ENCODE assay signal across 7 mouse cellular contexts in genomic region chr2:92092817-92093216, GRCm38 (mm10). TPM values are rescaled to one million over a fixed set of nuclear protein-coding genes. Genes with fewer than 3 reads are reported as not detected.
DNase-seq lines count a peak whose midpoint lies in the region; ATAC-seq and TF ChIP-seq lines count a peak whose summit lies in the region.

Gene Phf21a, plus strand, starts transcription at chr2:92093117.

- H3K36me3 ChIP-seq in CH12.LX (replicated peaks in 1 of 2; ENCODE audit: control insufficient read depth in 1 of 2, insufficient read depth in 1 of 2, low read length in 1 of 2) = no peaks in the 10 kb centered on the region
- no peaks in the 10 kb centered on the region for H3K36me3 ChIP-seq in forebrain, embryonic 11.5 days (ENCODE audit: control insufficient read depth, insufficient read depth, low read length)
- no peaks in the 10 kb centered on the region for H3K36me3 ChIP-seq in liver, postnatal 0 days (replicated peaks; ENCODE audit: insufficient read depth, low read length)

- H3K4me3 ChIP-seq in CH12.LX (replicated peaks in 1 of 3; ENCODE audit: low read depth in 2 of 3, low read length in 2 of 3, poor library complexity in 1 of 3) = no peak within 1 kb of the TSS
- no peak within 1 kb of the TSS for H3K4me3 ChIP-seq in forebrain, embryonic 11.5 days (ENCODE audit: low read depth, low read length)
- no peak within 1 kb of the TSS for H3K4me3 ChIP-seq in liver, postnatal 0 days (ENCODE audit: low read depth, low read length)

- TF ChIP-seq EP300 in CH12.LX (IDR thresholded peaks at IDR 0.05; ENCODE audit: low read length) = no peak
- no peak for TF ChIP-seq EP300 in liver, postnatal 0 days (IDR thresholded peaks at IDR 0.05; ENCODE audit: low read depth)

- peaks cover 6% of the 10 kb centered on the region for H3K27me3 ChIP-seq in CH12.LX (replicated peaks)
- no peaks in the 10 kb centered on the region for H3K27me3 ChIP-seq in forebrain, embryonic 11.5 days (ENCODE audit: control insufficient read depth, insufficient read depth, low read length)
- no peaks in the 10 kb centered on the region for H3K27me3 ChIP-seq in liver, postnatal 0 days (ENCODE audit: insufficient read depth, low read length)

- no peak for DNase-seq in CH12.LX (ENCODE audit: extremely low read depth)
- no peak for DNase-seq in forebrain, embryonic 11.5 days (ENCODE audit: low spot score)
- DNase-seq in heart, postnatal 4 days = no peak
- DNase-seq in liver, postnatal 0 days = no peak
- DNase-seq in spleen, postnatal 4 days (ENCODE audit: low spot score in 2 of 2) = no peak
- DNase-seq in urinary bladder, postnatal 4 days (ENCODE audit: low spot score in 2 of 2) = no peak

- no peak within 1 kb of the TSS for H3K9ac ChIP-seq in CH12.LX (ENCODE audit: insufficient read depth, low read depth)
- no peak within 1 kb of the TSS for H3K9ac ChIP-seq in forebrain, embryonic 11.5 days (ENCODE audit: low read length)
- H3K9ac ChIP-seq in liver, postnatal 0 days (replicated peaks) = peak within 1 kb of the TSS; percentile 67; the same call in 1 of the 2 replicates

- dilution Hi-C loops in CH12.LX (cut with MboI; ENCODE audit: extremely low pct_ligation_motif_present, extremely low pct_unique_long_range_greater_than_20kb, low sequenced_read_pairs) = no loop called here

- H3K27ac ChIP-seq in CH12.LX (ENCODE audit: insufficient read depth, low read depth) = no peak within 1 kb of the TSS
- H3K27ac ChIP-seq in forebrain, embryonic 11.5 days (ENCODE audit: low read depth, low read length) = no peak within 1 kb of the TSS
- no peak within 1 kb of the TSS for H3K27ac ChIP-seq in liver, postnatal 0 days (ENCODE audit: low read depth)

- TF ChIP-seq POLR2A in CH12.LX (IDR thresholded peaks at IDR 0.05; ENCODE audit: low read depth, low read length) = no peak

- in situ Hi-C loops in CH12.LX (cut with MboI; ENCODE audit: low pct_ligation_motif_present, low pct_unique_long_range_greater_than_20kb, low sequenced_read_pairs) = no loop called here

- H3K4me1 ChIP-seq in CH12.LX (ENCODE audit: control insufficient read depth in 1 of 2, insufficient read depth in 2 of 2) = no peaks in the 10 kb centered on the region
- no peaks in the 10 kb centered on the region for H3K4me1 ChIP-seq in forebrain, embryonic 11.5 days (replicated peaks; ENCODE audit: control insufficient read depth, insufficient read depth, low read length)
- 0 out of 2 replicates have a peak, but pooled peaks cover 2% of the 10 kb centered on the region for H3K4me1 ChIP-seq in liver, postnatal 0 days (ENCODE audit: insufficient read depth)

- no peak for TF ChIP-seq CTCF in CH12.LX (conservative IDR thresholded peaks at IDR 0.05 in 1 of 2, IDR thresholded peaks at IDR 0.05 in 1 of 2; ENCODE audit: low read depth in 2 of 2, low read length in 2 of 2)
- TF ChIP-seq CTCF in liver, postnatal 0 days (IDR thresholded peaks at IDR 0.05; ENCODE audit: low read depth) = no peak

- H3K9me3 ChIP-seq in CH12.LX (replicated peaks; ENCODE audit: low read length) = peaks cover 6% of the 10 kb centered on the region
- no peaks in the 10 kb centered on the region for H3K9me3 ChIP-seq in forebrain, embryonic 11.5 days (ENCODE audit: control insufficient read depth, low read length)
- no peaks in the 10 kb centered on the region for H3K9me3 ChIP-seq in liver, postnatal 0 days (ENCODE audit: low read length)

- no peak for ATAC-seq in CD4-positive, CD25-positive, alpha-beta regulatory T cell, adult 4 months
- ATAC-seq in forebrain, embryonic 11.5 days (replicated peaks; ENCODE audit: low FRiP score) = no peak
- ATAC-seq in liver, postnatal 0 days = no peak

- no peak for TF ChIP-seq RAD21 in CH12.LX (IDR thresholded peaks at IDR 0.05; ENCODE audit: low read depth, low read length)

- 82% methylated on average over 2 of the region's 2 CpGs for WGBS in forebrain, embryonic 11.5 days
- 73% methylated on average over 2 of the region's 2 CpGs for WGBS in liver, postnatal 0 days (ENCODE audit: insufficient replicate concordance)

- no peaks in the 10 kb centered on the region for H3K79me2 ChIP-seq in CH12.LX (replicated peaks; ENCODE audit: control insufficient read depth, extremely low read depth, insufficient read depth, poor library complexity, severe bottlenecking)

- H3K4me2 ChIP-seq in CH12.LX (ENCODE audit: insufficient read depth, low read depth, poor library complexity, severe bottlenecking) = no peak within 1 kb of the TSS
- no peak within 1 kb of the TSS for H3K4me2 ChIP-seq in forebrain, embryonic 11.5 days (ENCODE audit: low read depth, low read length, severe bottlenecking)
- no peak within 1 kb of the TSS for H3K4me2 ChIP-seq in liver, postnatal 0 days (ENCODE audit: low read depth, low read length)

TF ChIP-seq in CH12.LX, 34 proteins besides CTCF, POLR2A, EP300 and RAD21:
- TF ChIP-seq NELFE (IDR thresholded peaks at IDR 0.05; ENCODE audit: low read depth, low read length) (no peak), TBP (conservative IDR thresholded peaks at IDR 0.05; ENCODE audit: low read depth, low read length) (no peak), PAX5 (IDR thresholded peaks at IDR 0.05; ENCODE audit: low read length) (no peak), ELF1 (IDR thresholded peaks at IDR 0.05; ENCODE audit: low read depth, low read length) (no peak), NRF1 (IDR thresholded peaks at IDR 0.05; ENCODE audit: low read depth, low read length) (no peak), TCF12 (IDR thresholded peaks at IDR 0.05; ENCODE audit: low read depth, low read length) (no peak), E2F4 (IDR thresholded peaks at IDR 0.05; ENCODE audit: insufficient replicate concordance, low read depth, low read length) (no peak), ETS1 (conservative IDR thresholded peaks at IDR 0.05; ENCODE audit: low read depth, low read length) (no peak), RCOR1 (conservative IDR thresholded peaks at IDR 0.05; ENCODE audit: low read depth, low read length) (no peak), MXI1 (IDR thresholded peaks at IDR 0.05; ENCODE audit: low read depth, low read length) (no peak)

RNA-seq across cellular contexts. Expression of gene Phf21a, which starts in this region (rescaled TPM):
- 10 to 100 TPM; 76.1 to 88.7 TPM for polyA plus RNA-seq in CD4-positive, CD25-positive, alpha-beta regulatory T cell, adult 4 months (2017; shearing (Covaris generic))
- total RNA-seq in CH12.LX (2012; rRNA removed) (12.0 and 12.3 TPM in 2 replicates), CH12.LX (2014; rRNA removed) (8.8 and 10.2 TPM in 2 replicates)
- polyA plus RNA-seq in CH12.LX (2012; ENCODE audit: insufficient read length, low read depth) = 24.5 and 28.0 TPM in 2 replicates
- polyA plus RNA-seq in forebrain, embryonic 11.5 days (2014; fragmentation: Nextera tagmentation; extraction: Ambion mirVana) = 37.6 and 40.2 TPM in 2 replicates
- 10 to 100 TPM; 38.1 to 41.5 TPM for total RNA-seq in heart, postnatal 4 days (2021)
- polyA plus RNA-seq in liver, postnatal 0 days (2015; fragmentation: Nextera tagmentation; extraction: Ambion mirVana) = 2.7 TPM in 2 replicates
